Mouse (Mus musculus): Measurements from ENCODE around the gene Gm49336.

Gm49336 gene

GRCm38 (mm10) chr14:60170845-60171610 is 80.3 kb downstream of the Gm49336 start:
- no peak for DNase-seq (ENCODE audit: extremely low read depth, low read depth)

- no peak for DNase-seq (ENCODE audit: extremely low read depth, low read depth)
Observed at GRCm38 (mm10) chr14:60163367-60163766, 87.9 kb downstream of the Gm49336 start.
